Mouse (Mus musculus) adipocyte (in vitro differentiated cells): ENCODE measurements around the gene Cdc42bpa.

ENCODE experiments used
- DNase-seq: peaks from one replicate; pipeline ENCODE4 v3.0.0-alpha.2; 2016; ENCODE audit warnings: low spot score

Cdc42bpa gene

DNA sequence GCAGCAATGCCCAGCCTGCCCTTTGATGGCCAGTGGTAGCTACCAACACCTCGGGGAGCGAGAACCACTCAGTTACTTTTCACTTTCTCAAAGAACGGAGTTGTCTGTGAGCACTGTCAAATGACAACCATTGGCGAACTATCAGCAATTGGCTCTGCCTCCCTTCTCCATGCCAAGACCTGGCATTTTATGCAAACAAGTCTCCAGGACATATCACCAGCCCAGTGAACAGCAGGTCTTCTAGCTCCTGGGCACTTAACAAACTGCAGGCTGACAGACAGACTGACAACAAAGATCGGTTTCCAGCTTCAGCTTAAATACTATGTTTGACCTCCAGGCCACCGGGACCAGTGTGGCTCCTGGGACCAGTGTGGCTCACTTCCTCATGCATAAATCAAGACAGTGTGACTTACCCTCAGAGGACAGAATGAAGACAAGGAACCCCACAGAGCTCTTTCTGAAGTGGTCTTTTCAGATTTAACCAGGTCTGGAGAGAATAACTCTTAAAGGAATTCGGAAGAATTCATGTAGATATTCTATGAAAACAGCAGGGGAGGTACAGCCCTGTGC lies 231.5 kb downstream of the Cdc42bpa start:
- peak; percentile 34 for DNase-seq

DNA sequence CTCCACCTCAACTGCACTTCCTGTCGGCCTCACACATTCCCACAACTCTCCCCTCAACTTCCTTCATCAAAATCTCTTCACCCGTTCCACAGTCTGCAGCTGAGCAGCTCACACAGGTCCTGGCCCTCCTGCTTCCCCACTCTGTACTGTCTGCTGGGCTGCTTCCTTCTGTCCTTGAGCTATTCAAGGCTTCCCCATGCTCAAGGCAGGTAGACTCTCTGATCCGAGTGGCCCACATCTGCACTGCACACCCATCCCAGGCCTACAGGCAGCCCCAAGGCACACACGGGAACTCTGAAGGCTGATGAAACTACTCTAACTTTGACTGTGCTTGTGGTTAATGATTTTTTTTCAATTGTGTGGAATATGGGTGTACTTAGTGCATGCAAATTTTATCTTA lies 232.6 kb downstream of the Cdc42bpa start:
- DNase-seq = no peak

DNA sequence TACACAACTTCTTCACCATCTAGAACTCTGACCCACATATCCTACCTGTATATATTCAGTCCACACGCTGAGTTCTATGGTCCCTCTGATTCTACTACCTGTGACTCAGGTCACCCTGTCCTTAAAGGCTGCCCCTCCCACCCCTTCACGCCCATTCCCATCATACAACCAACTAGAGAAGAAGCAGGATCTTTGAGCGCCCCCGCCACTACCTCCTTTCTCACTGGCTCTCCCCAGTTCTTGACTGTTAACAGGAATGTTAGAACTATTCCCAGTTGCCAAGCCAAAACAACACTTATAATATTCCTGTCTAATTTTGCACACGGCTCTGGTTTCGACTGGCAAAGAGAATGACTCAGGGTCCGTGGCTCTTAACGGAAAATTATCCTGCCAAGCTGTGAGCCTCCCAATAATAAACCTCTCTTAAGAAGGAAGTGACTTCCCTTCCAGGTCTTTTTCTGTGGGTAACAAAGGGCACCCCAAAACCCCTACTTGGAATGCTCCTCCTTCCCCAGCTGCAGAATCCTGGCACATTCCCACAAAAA lies 233.2 kb downstream of the Cdc42bpa start:
- no peak for DNase-seq

DNA sequence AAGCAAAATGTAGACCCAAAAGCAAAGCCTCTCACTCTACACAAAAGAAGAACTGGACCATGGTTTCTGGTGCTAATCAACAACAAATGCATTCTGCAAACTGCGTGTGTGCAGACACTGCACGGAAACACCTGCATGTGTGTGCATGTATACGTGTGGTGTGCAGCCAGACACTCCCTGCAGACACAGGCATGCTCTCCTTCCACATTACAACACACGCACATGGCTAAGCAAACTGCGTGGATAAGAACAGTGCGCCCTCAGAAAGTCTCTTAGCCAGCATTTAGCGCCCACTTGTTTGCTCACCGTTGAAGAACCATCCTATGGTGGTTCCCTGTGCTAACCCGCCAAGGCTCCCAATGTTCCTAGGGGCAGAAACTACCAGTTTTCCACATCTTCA lies 233.8 kb downstream of the Cdc42bpa start:
- no peak for DNase-seq

DNA sequence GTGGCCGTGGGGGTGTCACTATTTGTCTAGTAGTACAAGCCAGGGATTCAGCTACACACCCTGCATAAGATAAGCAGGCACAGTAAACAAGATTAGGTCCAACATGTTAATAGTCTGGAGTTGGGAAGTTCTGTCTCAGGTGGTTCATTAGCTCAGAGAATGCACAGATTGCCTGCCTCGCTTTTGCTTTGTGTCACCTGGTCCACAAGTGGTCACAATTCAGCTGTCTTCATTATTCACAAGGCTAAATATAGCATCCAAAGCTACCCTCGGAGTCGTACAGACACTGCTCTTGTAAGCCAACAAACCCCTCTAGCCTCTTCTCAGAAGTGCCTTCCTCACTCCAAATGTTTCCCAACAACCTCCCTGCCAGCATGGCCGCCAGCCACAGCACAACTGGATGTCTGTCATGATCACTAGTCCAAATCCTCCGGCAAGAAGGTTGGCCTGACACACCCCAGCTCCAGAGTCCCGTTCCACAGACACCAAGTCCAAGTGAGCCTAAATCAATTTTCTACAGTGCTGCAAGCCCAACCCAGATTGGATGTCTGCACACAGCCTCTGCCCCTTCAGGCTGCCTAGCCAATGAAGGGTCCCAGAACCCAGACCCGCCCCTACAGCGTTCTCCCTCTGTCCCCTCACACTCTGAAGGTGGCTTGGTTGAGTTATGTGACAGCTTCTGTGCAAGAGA lies 234.7 kb downstream of the Cdc42bpa start:
- peak; percentile 60 for DNase-seq

DNA sequence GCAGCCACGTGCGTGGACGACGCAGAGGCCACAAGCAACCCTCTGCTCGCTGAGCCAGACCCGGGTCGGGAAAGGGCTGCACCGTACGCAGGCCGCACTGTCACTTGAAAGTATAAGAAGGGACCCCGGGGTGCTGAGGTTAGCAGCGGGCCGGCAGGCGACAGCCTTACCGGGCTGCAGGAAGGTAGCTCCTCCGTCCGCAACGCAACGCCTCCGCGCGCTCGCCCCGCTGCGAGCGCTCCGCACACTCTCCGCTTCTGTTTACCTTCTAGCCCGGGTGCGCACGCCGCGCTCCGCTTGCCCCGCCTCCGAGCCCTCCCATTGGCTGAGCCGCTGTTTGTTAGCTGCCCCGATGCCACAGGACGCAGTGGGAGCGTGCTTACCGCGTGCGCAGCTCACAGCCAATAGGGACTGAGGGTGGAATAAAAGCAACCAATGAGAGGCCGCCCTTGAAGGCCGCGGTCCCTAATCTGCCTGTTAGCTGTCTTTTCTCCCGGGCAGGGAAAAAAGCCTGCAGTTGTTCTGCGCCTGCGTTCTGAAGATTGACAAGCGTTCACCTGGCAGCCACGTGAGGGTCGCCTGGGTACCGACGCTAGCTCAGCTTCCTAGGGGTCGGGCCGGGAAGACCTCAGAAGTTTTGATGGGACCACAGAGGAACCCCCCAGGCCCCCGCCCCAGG lies 235.6 kb downstream of the Cdc42bpa start:
- DNase-seq = peak; percentile 98

DNA sequence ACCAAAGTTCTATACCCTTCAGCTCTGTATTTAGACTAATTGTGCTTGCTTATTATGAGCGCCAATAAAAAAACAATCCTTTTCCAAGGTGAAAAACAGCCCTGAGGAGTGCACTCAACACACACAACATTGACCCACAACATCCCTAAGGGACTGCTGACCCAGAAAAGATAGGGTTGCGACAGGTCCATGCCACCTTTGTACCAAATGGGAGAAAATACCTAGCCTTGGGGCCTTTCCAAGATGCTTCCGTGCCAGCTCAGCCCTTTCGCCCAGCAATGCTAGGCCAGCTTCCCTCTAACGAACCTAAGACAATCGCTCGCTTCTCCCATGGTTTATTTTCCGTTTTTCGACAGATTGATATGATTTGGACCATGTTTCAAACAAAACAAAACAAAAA lies 236.2 kb downstream of the Cdc42bpa start:
- peak; percentile 71 for DNase-seq

DNA sequence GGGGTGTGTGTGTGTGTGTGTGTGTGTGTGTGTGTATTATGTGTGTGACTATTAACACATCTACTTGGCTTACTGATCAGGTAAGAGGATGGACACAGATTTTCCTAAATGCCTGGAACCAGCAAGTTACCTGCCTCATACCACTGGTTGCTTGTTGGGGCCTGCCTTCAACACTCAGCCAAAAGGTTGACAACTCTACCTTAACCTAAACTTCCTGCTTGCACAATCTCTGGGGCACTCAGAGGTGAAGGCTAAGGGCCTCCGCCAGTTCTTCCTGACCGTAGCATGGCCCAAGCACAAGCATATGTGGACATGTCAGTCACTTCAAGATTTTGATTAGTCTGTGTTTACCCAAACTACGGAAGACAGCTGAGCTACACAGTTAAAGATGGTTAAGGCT lies 237.7 kb downstream of the Cdc42bpa start:
- DNase-seq = no peak

DNA sequence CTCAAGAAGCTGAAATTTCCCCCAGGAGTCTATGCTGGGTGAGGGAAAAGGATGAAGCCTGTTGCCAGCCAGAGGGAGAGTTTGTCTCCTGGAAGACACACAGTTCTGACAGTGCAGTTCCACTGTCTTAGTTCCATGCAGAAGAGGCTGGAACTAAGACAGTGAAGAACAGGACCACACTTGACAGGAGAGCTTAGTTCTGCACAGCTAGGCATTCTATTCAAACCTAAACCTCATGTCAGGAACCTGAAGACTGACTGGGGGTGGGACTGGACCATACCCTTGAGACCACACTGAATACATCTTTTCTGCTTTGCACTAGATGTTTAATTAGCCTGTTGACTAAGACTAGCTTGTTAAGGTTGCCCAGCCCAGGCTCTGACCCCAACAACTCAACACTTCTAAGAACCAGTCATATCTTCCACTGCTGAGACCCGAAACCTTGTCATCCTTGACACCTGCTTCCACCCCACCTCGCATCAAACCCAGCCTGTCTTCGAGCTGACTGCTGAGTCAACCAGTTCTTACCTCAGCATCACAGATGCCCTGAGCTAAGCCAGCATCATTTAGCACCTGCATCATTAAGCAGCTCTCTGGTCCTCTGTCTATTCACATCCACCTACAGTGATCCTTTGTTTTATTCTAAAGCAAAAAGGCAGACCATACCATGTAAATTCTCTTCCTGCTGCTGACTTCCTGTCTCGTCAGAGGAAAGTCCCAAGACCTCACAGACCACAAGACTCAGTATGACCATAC lies 238.9 kb downstream of the Cdc42bpa start, which contains the start of gene Coq8a:
Gene Coq8a (minus strand): TSS at position 644 of the 756 bp plus-strand sequence.
- DNase-seq = no peak

DNA sequence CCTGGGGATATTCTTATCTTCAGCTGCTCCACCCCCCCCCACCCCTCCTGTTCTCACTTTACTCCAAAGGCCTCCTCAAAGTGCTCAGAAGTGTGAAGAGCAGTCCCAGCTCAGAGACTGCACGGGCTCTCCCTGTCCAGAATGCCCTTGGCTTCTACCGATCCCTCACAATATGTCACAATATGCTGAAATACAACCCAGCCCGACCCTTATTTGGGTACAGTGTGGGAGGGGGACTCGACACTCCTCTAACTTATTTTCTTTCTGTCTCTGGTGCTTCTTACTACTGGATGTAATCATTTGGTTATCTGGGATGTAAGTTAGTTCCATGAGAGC lies 239.4 kb downstream of the Cdc42bpa start:
- DNase-seq = no peak

DNA sequence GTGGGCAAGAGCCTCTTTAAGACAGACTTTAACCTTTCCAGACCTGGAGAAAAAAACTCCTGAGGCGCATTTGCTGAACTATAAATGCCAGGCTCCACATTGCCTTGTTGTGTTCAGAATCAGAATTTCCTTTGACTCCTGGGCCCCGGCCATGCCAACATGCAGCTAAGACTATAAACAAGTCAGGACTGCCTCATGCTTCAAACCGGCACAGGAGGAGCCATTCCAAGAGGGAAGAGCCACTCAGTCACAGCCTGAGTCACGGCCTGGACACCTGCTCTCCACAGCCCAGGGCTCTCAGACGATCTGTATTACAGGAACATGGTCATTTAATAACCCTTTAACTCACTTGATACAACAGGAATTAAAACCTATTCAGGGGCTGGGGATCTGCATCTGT lies 240.4 kb downstream of the Cdc42bpa start:
- no peak for DNase-seq

DNA sequence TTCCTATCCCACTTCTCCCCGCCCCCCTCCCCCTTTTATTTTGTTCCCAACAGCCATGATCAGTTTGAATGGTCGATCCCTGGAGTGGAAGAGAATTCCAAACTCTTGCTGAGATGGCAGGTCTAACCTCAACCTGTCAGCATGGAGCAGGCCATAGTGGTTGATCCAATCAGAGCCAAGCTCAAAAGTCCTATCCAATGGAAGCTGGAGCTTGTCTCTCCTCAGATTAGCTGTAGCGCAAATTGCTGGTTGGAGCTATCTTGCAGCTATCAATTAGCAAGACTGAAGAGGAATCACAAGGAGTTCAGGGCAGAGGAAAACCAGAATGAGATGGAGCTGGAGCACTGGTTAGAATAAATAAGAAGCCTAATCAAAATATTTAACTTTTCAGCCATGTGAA lies 248.1 kb downstream of the Cdc42bpa start:
- no peak for DNase-seq

DNA sequence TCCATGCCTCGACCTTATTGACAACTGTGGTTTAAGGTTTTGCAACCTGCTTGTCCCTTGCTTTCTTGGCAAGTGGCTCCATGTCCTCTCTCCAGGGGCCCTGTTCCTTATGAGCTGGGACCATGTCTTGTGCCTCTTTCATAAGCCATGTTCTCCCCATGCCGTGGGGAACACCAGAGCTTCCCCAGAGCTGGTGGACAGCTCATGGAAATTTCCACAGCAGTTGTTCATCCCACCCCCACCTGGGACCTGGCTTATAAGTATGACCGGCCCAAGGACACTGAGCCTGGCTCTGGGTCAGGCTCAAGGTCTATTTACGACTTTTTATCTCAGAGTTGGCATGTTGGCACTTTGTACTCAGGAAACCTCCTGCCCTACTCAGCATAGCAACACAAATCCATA lies 249.8 kb downstream of the Cdc42bpa start:
- peak; percentile 24 for DNase-seq

DNA sequence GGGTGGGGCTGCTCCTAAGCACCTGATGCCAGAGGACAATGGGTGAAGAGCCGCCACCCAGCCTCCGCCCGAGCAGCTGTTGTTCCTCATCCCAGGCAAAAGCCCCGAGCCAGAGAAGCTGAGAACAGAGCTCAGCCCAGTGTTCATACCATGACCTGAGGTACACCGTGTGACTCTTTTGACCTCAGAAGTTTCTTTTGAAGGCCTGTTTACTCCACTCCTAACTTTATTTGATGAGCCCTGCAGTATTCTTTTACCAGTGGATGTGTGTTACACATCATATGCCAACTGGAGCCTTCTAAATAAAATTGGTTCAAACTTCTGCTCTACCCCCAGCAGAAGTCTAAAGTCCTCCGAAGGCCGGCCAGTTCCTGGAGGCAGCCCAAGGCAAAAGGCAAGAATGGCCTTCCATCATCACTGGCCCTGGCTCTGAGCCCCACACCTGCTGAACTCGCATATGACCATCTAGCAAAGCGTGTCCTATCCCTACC lies 250.6 kb downstream of the Cdc42bpa start:
- DNase-seq = no peak

DNA sequence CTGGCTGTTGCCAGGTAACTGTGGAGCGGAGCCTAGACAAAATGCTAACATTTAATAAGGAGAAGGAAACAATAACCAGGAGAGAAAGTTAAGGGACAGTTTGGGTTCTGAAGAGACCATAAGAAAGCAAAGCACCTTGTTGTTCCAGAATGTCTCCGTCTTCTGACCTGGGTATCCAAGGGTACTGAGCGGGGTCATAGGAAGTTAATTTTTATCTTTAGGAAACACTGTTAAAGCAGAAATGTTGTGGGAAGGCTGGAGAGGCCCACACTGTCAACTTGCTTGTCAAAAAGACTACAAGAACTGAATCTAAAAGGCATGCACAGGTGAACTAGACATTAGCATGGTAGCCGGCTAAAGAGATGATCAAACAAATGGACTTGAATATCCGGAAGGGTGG lies 252.6 kb downstream of the Cdc42bpa start:
- no peak for DNase-seq

DNA sequence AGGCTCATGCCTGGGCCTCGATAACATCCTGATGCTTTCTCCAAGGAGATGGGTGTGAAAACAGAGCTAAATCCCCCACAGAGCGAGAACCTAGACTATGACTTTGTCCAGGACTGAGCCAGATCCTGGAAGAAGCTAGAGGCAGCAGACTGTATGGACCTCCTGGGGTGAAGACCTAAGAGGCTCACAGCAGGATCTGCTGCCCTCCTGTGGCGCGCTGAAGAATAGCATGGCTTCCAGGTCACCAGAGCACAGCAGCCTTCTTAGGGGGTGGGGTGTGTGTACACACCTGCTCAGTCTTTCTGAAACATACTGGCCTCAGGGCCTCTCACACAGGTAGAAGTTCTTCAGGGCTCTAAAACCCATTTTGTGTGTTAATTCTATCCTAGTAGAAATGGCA lies 254.8 kb downstream of the Cdc42bpa start:
- peak; percentile 73 for DNase-seq
